Mouse (Mus musculus) gonadal fat pad, adult 2 months (tissue): ENCODE measurements around the gene Gab1. TPM values are rescaled to one million over a fixed set of nuclear protein-coding genes. Genes with fewer than 3 reads are reported as not detected.

ENCODE experiments used
- DNase-seq: peaks from one replicate; pipeline ENCODE4 v3.0.0-alpha.2; 2012; ENCODE audit warnings: low read depth
- polyA plus RNA-seq: library from polyadenylated mRNA; depleted of rRNA; stranded (reverse); fragments of >200 nt; gene quantifications from 2 replicates; pipeline ENCODE4 v1.2.3, GENCODE M21; 2012

Gab1 gene
- polyA plus RNA-seq, 1 experiment, result 34.2 TPM

GRCm38 (mm10) chr8:80843744-80844434 is 36.4 kb downstream of the Gab1 start:
- DNase-seq, result no peak

DNA sequence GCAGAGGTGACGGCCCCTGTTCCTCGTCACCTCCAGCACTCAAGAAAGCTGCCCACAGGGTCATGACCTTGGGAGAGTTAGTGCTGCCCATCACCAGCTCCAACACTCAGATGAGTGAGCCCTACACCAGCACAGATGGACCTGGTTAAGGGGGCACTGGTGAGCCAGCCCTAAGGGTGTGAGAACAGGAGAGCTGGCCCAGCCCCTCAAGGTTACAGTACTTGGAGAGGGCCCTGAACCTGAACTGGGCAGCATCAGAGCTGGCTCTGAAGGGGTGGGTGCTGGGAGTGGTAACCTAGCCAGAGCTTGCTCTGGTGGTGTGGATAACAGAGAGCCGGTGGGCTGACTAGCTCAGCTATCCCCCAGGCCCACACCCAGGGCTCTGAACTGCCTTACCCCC is 37.8 kb downstream of the Gab1 start:
- DNase-seq, result no peak

GRCm38 (mm10) chr8:80840090-80840489 is 40.2 kb downstream of the Gab1 start:
- DNase-seq, result no peak

- no peak for DNase-seq
These were observed 42.1 kb downstream of the Gab1 start for GRCm38 (mm10) chr8:80838199-80838598.

- DNase-seq, result no peak
These were observed 44.9 kb downstream of the Gab1 start for GRCm38 (mm10) chr8:80835401-80835800.

DNA sequence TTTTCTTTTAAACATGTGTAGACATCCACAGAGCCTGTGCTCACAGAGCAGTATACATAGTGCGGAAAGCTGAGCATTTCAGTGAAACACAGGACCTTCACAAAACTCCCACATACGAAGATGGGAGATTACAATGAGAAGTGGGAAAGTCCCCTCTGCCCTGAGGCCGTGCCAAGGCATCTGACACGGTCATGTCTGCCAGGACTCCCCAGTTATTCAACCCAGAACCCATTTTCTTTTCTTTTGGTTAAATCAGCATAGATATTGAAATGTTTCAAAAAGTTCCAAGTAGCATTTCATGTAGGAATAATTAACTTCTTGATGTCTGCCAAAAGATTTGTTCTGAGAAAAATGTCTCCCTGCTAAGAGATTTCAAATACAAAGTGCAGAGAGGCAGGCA is 45.9 kb downstream of the Gab1 start:
- DNase-seq, result no peak

DNA sequence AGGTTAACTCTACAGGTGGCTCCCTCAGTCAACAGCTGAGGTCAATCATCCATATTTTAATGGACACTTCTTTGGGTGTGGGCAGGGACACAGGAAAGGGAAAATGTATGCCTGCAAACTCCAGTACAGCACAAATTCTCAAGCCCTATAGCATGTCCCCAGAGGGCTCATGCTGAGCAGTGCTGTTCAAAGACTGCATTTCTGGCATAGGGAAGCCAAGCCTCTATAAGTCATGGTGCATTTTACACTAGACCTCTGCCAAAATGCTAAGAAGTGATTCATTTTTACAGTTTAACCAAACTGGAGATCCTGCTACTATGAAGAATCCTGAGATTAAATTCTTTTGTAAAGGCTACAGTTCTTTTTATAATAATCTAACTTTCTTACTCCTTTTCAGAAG is 47.8 kb downstream of the Gab1 start:
- no peak for DNase-seq

DNA sequence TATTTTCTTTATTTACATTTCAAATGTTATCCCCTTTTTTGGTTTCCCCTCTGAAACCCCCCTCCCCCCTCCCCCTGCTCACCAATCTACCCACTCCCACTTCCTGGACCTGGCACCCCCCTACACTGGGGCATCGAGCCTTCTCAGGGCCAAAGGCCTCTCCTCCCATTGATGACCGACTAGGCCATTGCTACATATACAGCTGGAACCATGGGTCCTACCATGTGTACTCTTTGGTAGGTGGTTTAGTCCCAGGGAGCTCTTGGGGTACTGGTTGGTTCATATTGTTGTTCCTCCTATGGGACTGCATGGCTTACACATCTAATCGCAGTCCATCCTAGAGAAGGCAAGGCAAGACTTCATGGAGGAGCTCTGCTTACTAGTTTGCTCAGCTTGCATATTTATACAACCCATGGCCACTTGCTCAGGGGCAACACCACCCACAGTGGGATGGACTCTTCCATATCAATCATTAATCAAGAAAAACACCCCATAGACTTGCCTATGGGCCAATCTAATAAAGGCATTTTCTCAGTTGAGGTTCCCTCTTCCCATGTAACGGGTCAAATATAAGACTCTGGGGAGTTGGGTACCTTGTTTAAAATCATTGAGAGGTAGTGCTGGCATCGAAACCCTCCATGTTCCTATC is 48.3 kb downstream of the Gab1 start:
- DNase-seq, result no peak

GRCm38 (mm10) chr8:80830724-80831566 is 49.4 kb downstream of the Gab1 start:
- no peak for DNase-seq

DNA sequence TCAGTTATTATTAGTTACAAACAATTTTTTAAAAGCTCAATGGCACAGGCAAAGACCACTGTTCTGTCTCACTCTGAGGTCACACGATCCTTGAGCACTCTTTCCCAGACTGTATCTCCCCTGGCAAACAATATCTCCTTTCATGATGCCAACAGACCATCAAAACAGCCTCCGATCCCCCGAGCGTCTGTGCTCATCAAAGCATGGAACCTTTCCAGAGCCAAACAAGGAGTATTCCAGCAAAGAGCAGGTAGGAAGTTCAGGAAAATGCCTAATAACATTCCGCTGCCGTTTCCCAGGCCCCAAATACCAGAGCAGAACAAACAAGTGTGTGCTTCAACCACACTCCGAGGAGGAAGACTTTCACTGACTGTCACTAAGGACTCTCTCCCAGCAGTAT is 50.2 kb downstream of the Gab1 start:
- no peak for DNase-seq

DNA sequence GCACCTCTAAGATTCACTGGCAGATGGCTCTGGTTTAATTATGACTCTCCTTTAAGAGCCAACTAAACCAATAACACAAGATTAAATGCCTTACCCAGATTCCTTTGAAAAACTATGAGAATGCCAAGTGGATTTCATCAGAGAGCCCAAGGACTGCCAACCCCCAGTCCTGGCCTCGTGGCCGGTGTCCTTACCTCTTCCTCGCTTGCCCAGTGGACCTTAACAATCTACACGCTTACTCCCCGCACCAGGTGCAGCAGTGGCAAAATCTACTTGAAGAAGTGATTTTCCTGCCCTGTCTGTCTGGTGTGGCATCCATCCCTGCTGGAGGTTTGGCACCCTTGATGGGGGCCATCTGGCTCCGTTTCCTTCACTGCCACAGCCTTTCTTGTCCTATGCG is 53.3 kb downstream of the Gab1 start:
- no peak for DNase-seq

DNA sequence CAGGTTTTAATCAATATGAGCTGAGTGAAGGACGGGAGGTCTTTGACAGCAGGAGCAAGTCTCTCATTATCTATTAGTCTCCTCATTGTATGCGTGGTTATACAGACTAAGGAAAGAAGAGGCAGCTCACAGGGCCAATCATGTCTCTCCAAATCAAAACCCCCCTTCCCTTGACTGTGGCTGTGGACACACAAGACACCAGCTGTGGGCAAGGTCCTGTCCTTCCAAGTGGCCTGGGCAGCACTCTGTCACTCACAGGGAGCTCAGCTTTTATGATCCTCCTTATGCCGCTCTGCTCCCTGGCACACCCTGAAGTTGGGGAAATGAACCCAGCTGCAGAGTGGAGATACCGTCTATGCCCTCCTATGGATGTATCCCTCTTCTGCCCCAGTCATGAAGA is 55.2 kb downstream of the Gab1 start:
- no peak for DNase-seq

DNA sequence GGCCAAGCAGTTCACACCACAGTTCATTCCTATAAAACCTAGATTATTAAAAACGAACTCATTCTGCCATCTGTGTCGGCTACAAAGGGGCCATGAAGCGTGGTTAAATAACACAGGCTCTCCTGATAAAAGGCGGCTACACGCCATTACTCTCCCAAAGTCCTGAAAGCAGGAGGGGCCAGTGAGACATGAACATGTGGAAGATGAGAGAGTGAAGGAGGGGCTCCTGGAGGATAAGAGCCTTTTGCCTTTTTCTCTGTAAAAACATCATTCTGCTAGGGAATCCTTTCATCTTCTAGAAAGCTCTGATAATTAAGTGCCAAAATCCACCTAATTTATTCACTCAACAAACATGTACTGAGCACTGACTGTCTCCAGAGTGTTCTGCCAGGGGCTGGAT is 55.9 kb downstream of the Gab1 start:
- DNase-seq, result no peak

DNA sequence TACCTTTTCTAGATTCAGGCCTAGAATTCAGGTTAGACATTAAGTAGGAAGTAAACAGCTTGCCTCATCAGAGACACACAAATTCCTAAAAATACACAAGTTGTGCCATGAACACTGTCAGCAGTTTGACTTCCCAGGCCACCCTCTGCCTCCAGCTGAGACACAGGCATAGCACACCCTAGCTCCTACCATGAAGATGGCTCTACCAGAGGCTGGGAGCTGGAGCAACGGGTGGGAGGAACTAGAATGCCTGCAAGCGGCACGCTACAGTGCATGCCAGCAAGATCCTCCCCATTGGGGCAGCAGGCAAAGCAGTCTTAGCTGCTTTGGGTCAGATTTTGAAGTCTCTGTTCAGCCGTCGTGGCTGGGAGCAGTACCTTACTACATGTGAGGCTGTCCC is 57.1 kb downstream of the Gab1 start:
- DNase-seq, result no peak

DNA sequence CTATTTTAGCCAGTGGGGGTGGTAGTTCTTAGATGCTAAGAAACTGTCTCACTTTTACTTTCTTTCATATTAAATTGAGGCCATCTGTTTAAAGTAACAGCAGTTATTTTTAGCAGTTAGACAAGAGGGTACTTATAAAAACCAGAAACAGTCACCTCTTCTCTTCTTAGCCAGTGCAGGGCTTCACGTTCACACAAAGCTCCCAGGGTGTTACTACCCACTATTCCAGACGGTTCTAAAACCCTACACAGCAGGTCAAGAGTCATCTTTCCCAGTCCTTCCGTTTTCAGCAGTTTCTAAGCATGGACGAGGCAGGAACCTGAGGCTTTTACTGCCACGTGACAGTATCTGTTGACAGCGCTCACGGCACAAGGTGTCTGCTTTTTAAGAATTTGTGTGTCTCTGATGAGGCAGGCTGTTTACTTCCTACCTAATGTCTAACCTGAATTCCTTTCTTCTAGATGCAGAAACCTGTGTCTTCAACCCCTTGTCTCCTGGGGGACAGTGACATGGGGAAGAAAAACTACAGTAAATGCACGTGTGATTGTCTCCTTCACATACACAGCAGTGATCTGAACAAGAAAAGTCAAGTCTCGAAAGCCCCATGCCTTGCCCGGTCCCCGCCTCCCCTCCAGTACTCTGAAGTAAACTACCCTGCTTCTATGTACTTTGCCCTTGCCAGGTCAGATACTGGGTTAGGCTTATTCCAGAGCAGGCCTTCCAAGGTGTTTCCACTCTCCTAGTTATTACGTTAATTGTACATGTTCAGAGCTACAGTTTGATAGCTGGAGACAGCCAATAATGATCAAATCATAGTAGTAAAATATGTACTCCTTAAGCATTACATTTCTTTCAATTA is 58.7 kb downstream of the Gab1 start:
- no peak for DNase-seq

DNA sequence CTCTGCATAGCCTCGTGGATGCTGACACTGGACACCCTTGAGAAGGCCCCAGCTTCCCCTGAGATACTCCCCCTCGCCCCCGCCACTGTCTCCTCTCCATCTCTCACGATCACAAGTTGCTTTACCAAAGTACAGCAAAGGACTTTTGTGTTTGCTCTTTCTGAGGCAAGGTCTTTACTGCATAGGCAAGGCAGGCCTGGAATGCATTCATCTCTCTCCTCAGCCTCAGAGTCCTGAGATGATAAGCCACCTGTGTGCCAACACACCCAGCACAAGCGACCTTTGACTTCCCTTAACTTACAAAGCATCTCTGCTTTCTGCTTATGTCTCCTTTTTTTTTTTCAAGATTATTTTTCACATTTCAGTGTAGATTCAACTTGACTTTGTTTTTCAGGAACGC is 61.3 kb downstream of the Gab1 start:
- DNase-seq, result no peak

GRCm38 (mm10) chr8:80817065-80817464 is 63.3 kb downstream of the Gab1 start:
- no peak for DNase-seq

- no peak for DNase-seq
These were observed 65.1 kb downstream of the Gab1 start for GRCm38 (mm10) chr8:80815179-80815578.

DNA sequence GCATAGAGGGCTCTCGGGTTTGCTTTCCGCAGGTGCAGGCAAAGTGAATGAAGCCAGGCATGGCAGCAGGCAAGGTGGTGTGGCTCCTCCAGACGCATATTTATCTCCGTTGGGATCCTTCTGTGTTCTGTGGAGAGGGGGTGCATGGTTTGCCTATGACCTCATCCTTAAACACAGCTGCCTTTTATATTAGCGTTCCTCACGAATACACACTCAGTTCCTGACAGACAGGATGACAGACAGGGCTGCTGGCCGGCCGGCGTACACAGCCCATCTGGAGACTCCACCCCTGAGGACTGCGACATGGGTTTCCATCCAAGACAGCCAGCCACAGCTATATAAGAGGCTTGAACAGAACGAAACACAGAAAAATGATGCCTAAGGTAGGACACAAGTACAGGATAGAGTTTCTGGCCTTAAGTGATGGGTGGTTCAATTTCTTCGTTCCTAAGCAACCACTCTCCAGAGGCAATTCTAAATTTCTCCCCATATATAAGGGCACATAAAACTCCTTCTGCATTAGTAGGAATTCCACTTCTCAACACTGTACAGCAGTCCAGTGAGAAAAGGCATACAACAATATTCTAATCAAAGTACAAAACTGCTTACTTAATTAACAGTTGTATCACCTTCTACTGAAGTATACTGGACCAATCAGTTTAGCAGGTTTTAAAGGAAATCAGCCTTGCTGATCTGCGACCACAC is 66.1 kb downstream of the Gab1 start:
- no peak for DNase-seq

DNA sequence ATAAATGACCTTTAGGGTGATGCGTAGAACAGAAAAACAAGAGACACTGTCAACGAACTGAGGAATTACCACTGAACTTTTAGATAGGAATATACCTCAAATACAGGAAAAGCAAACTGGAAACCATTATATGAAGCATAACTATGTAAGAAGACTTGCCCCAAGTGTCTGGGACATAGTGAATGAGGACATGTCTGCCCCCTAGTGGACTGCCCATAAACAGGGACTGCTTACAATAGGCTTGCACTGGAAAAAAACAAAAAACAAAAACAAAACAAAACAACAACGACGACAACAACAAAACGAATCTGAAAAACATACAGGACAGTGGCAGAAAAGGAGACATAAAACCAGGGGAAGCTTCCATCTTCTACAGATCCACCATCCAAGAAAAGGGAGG is 66.9 kb downstream of the Gab1 start:
- DNase-seq, result no peak

- no peak for DNase-seq
These were observed 68.7 kb downstream of the Gab1 start for GRCm38 (mm10) chr8:80811591-80811991.
